Mouse (Mus musculus): ENCODE data around the gene Tbx10. TPM values are rescaled to one million over a fixed set of nuclear protein-coding genes. Genes with fewer than 3 reads are reported as not detected.
"Not testable (repeated sequence)": the region's sequence is repeated elsewhere in the genome, so short reads cannot be mapped to it uniquely, and the experiment has no call there.

Tbx10 gene
- polyA plus RNA-seq, 2 experiments from 2014 or later, result not detected

- no peak for ATAC-seq
Observed at GRCm38 (mm10) chr19:4045966-4046865, 53.7 kb downstream of the Tbx10 start, which contains the start of gene Gstp2. Gene Gstp2 (minus strand): TSS chr19:4046023.

- ATAC-seq, result no peak
Observed at GRCm38 (mm10) chr19:4046866-4047254, 54.3 kb downstream of the Tbx10 start.

DNA sequence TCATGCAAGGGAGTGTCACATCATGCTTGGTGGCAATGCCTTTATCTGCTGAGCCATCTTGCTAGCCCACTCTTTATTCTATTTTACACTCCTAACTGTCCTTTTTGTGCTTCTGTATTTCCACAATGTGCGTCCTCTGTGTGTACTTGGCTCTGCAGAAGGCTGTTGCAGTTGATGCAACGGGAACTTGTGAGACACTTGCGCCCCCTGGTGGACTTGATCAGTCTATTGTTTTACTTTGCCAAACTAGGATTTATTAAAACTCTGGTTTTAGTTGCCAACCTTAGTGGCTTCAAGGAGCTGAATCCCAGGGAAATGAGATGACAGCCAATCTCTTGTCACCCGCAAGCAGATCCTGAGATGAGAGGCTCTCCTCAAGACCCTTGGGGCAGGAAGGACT lies 55.3 kb downstream of the Tbx10 start:
- ATAC-seq, result no peak

DNA sequence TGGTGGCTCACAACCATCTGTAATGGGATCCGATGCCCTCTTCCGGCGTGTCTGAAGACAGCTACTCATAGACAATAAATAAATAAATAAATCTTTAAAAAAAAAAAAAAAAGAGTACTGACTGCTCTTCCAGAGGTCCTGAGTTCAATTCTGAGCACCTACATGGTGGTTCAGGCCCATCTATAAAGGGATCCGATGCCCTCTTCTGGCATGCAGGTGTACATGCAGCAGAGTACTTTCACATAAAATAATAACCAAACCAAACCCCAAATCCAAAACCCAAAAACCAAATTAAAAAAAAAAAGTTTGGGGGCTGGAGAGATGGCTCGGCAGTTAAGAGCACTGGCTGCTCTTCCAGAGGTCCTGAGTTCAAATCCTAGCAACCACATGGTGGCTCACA lies 56.5 kb downstream of the Tbx10 start:
- ATAC-seq, result not testable (repeated sequence)

Other genes starting within 250 kb of the Tbx10 start
- 10 to 100 TPM; 33.1 to 38.4 TPM for gene Kmt5b, start 225.3 kb upstream of the Tbx10 start, polyA plus RNA-seq (2017; shearing (Covaris generic))
- 1 to 10 TPM; 2.5 to 3.7 TPM for gene Chka, start 141.0 kb upstream of the Tbx10 start, polyA plus RNA-seq (2017; shearing (Covaris generic))
- gene Tcirg1, start 85.6 kb upstream of the Tbx10 start, polyA plus RNA-seq (2017; shearing (Covaris generic)), result 100 to 1,000 TPM in 1 of 2 experiments, 10 to 100 TPM in 1; 51.3 to 100 TPM
- gene Ndufs8, start 80.0 kb upstream of the Tbx10 start, polyA plus RNA-seq (2017; shearing (Covaris generic)), result 100 to 1,000 TPM; 219 to 234 TPM
- under 1 TPM in 1 of 2 experiments, not detected in 1; 0.85 TPM for gene Aldh3b1, start 62.9 kb upstream of the Tbx10 start, polyA plus RNA-seq (2017; shearing (Covaris generic))
- 10 to 100 TPM; 20.8 to 54.2 TPM for gene Unc93b1, start 57.6 kb upstream of the Tbx10 start, polyA plus RNA-seq (2017; shearing (Covaris generic))
- gene Aldh3b3, start 34.1 kb upstream of the Tbx10 start, polyA plus RNA-seq (2017; shearing (Covaris generic)), result not detected
- gene Aldh3b2, start 20.4 kb upstream of the Tbx10 start, polyA plus RNA-seq (2017; shearing (Covaris generic)), result not detected
- 1 to 10 TPM in 1 of 2 experiments, not detected in 1; 1.5 TPM for gene Acy3, start 6.2 kb upstream of the Tbx10 start, polyA plus RNA-seq (2017; shearing (Covaris generic))
- gene Nudt8, start 7.8 kb downstream of the Tbx10 start, polyA plus RNA-seq (2017; shearing (Covaris generic)), result 10 to 100 TPM; 10.7 to 15.2 TPM
- gene Gm49405, start 7.9 kb downstream of the Tbx10 start, polyA plus RNA-seq (2017; shearing (Covaris generic)), result under 1 TPM; 0.78 to 0.96 TPM
- gene Doc2g, start 10.6 kb downstream of the Tbx10 start, polyA plus RNA-seq (2017; shearing (Covaris generic)), result 1 to 10 TPM; 1.1 to 2.1 TPM
- gene Ndufv1, start 20.1 kb downstream of the Tbx10 start, polyA plus RNA-seq (2017; shearing (Covaris generic)), result 100 to 1,000 TPM; 109 to 164 TPM
- gene Gstp1, start 45.2 kb downstream of the Tbx10 start, polyA plus RNA-seq (2017; shearing (Covaris generic)), result 100 to 1,000 TPM; 543 to 655 TPM
- gene Gstp2, start 53.3 kb downstream of the Tbx10 start, polyA plus RNA-seq (2017; shearing (Covaris generic)), result 1 to 10 TPM; 4.2 to 5.3 TPM
- 100 to 1,000 TPM; 158 to 206 TPM for gene Gstp3, start 66.8 kb downstream of the Tbx10 start, polyA plus RNA-seq (2017; shearing (Covaris generic))
- not detected for gene Cabp2, start 88.8 kb downstream of the Tbx10 start, polyA plus RNA-seq (2017; shearing (Covaris generic))
- gene Cdk2ap2, start 104.4 kb downstream of the Tbx10 start, polyA plus RNA-seq (2017; shearing (Covaris generic)), result 100 to 1,000 TPM; 328 to 403 TPM
- 100 to 1,000 TPM in 1 of 2 experiments, 10 to 100 TPM in 1; 98.7 to 113 TPM for gene Pitpnm1, start 107.2 kb downstream of the Tbx10 start, polyA plus RNA-seq (2017; shearing (Covaris generic))
- 100 to 1,000 TPM; 179 to 208 TPM for gene Aip, start 133.1 kb downstream of the Tbx10 start, polyA plus RNA-seq (2017; shearing (Covaris generic))
- under 1 TPM in 1 of 2 experiments, not detected in 1; 0.29 TPM for gene Gpr152, start 147.0 kb downstream of the Tbx10 start, polyA plus RNA-seq (2017; shearing (Covaris generic))
- under 1 TPM; 0.79 to 0.92 TPM for gene Cabp4, start 151.3 kb downstream of the Tbx10 start, polyA plus RNA-seq (2017; shearing (Covaris generic))
- gene Coro1b, start 155.9 kb downstream of the Tbx10 start, polyA plus RNA-seq (2017; shearing (Covaris generic)), result 100 to 1,000 TPM; 236 to 310 TPM
- 100 to 1,000 TPM; 836 to 870 TPM for gene Ptprcap, start 160.9 kb downstream of the Tbx10 start, polyA plus RNA-seq (2017; shearing (Covaris generic))
- 10 to 100 TPM; 31.7 to 39.0 TPM for gene Rps6kb2, start 170.6 kb downstream of the Tbx10 start, polyA plus RNA-seq (2017; shearing (Covaris generic))
- 10 to 100 TPM in 1 of 2 experiments, 1 to 10 TPM in 1; 9.4 to 11.9 TPM for gene Carns1, start 182.7 kb downstream of the Tbx10 start, polyA plus RNA-seq (2017; shearing (Covaris generic))
- gene Tbc1d10c, start 198.5 kb downstream of the Tbx10 start, polyA plus RNA-seq (2017; shearing (Covaris generic)), result 100 to 1,000 TPM; 594 to 924 TPM
- gene Ppp1ca, start 199.3 kb downstream of the Tbx10 start, polyA plus RNA-seq (2017; shearing (Covaris generic)), result 100 to 1,000 TPM; 835 to 936 TPM
- 10 to 100 TPM; 63.6 to 83.6 TPM for gene Rad9a, start 208.9 kb downstream of the Tbx10 start, polyA plus RNA-seq (2017; shearing (Covaris generic))
- gene Clcf1, start 221.5 kb downstream of the Tbx10 start, polyA plus RNA-seq (2017; shearing (Covaris generic)), result 10 to 100 TPM; 35.0 to 46.5 TPM
- gene AC109138.7, start 221.6 kb downstream of the Tbx10 start, polyA plus RNA-seq (2017; shearing (Covaris generic)), result not detected
- 100 to 1,000 TPM; 117 to 127 TPM for gene Pold4, start 239.1 kb downstream of the Tbx10 start, polyA plus RNA-seq (2017; shearing (Covaris generic))

All from CD4-positive, CD25-positive, alpha-beta regulatory T cell, adult 4 months (primary cell).